Mouse (Mus musculus) frontal cortex, adult 2 months (tissue): ENCODE measurements around the gene Cers1. TPM values are rescaled to one million over a fixed set of nuclear protein-coding genes. Genes with fewer than 3 reads are reported as not detected.

Experiments used
- polyA plus RNA-seq: library from polyadenylated mRNA; depleted of rRNA; stranded (reverse); fragments of >200 nt; gene quantifications from 2 replicates; pipeline ENCODE4 v1.2.3, GENCODE M21; 2012; rRNA removed

The Cers1 gene
- polyA plus RNA-seq, 1 experiment: 86.7 TPM

Other genes starting within 250 kb of the Cers1 start
- 4.9 and 5.9 TPM in 2 replicates for gene Tm6sf2, start 242.9 kb upstream of the Cers1 start, polyA plus RNA-seq
- gene Hapln4, start 232.3 kb upstream of the Cers1 start, polyA plus RNA-seq: 34.8 and 43.9 TPM in 2 replicates
- 98.8 and 102 TPM in 2 replicates for gene Ncan, start 194.9 kb upstream of the Cers1 start, polyA plus RNA-seq
- gene Nr2c2ap, start 184.4 kb upstream of the Cers1 start, polyA plus RNA-seq: 23.7 and 23.8 TPM in 2 replicates
- 18.6 and 18.7 TPM in 2 replicates for gene Rfxank, start 176.6 kb upstream of the Cers1 start, polyA plus RNA-seq
- gene Borcs8, start 176.3 kb upstream of the Cers1 start, polyA plus RNA-seq: 99.2 and 100 TPM in 2 replicates
- gene Mef2b, start 176.1 kb upstream of the Cers1 start, polyA plus RNA-seq: 0.34 and 0.65 TPM in 2 replicates
- gene Tmem161a, start 143.4 kb upstream of the Cers1 start, polyA plus RNA-seq: 83.3 and 108 TPM in 2 replicates
- 51.0 and 51.3 TPM in 2 replicates for gene Slc25a42, start 103.5 kb upstream of the Cers1 start, polyA plus RNA-seq
- gene Sugp2, start 81.5 kb upstream of the Cers1 start, polyA plus RNA-seq: 102 and 116 TPM in 2 replicates
- gene Armc6, start 81.3 kb upstream of the Cers1 start, polyA plus RNA-seq: 44.0 and 45.6 TPM in 2 replicates
- 18.2 and 18.5 TPM in 2 replicates for gene Homer3, start 32.9 kb upstream of the Cers1 start, polyA plus RNA-seq
- gene Ddx49, start 13.3 kb upstream of the Cers1 start, polyA plus RNA-seq: 48.6 and 51.7 TPM in 2 replicates
- 252 and 259 TPM in 2 replicates for gene Cope, start 13.3 kb upstream of the Cers1 start, polyA plus RNA-seq
- 34.8 and 63.7 TPM in 2 replicates for gene Gdf1, start 14.0 kb downstream of the Cers1 start, polyA plus RNA-seq
- gene Upf1, start 37.5 kb downstream of the Cers1 start, polyA plus RNA-seq: 29.5 and 30.8 TPM in 2 replicates
- gene Comp, start 57.8 kb downstream of the Cers1 start, polyA plus RNA-seq: 0.19 and 0.26 TPM in 2 replicates
- gene Crtc1, start 123.8 kb downstream of the Cers1 start, polyA plus RNA-seq: 103 and 110 TPM in 2 replicates
- 59.4 and 59.6 TPM in 2 replicates for gene Klhl26, start 161.2 kb downstream of the Cers1 start, polyA plus RNA-seq
- gene Tmem59l, start 171.6 kb downstream of the Cers1 start, polyA plus RNA-seq: 263 and 277 TPM in 2 replicates
- 1.8 and 3.4 TPM in 2 replicates for gene Crlf1, start 177.4 kb downstream of the Cers1 start, polyA plus RNA-seq
- gene Rex1bd, start 191.0 kb downstream of the Cers1 start, polyA plus RNA-seq: 197 and 210 TPM in 2 replicates
- 901 and 1,108 TPM in 2 replicates for gene Uba52, start 195.0 kb downstream of the Cers1 start, polyA plus RNA-seq
- 560 and 609 TPM in 2 replicates for gene Fkbp8, start 211.9 kb downstream of the Cers1 start, polyA plus RNA-seq
- 60.6 and 61.4 TPM in 2 replicates for gene Kxd1, start 212.2 kb downstream of the Cers1 start, polyA plus RNA-seq
- gene Ell, start 223.7 kb downstream of the Cers1 start, polyA plus RNA-seq: 25.1 and 25.6 TPM in 2 replicates